12 mouse cellular contexts compared by ENCODE assay signal in genomic region chr16:92880356-92881043, GRCm38 (mm10).
"Had no signal": no experiment of that assay in that cellular context is flagged by ENCODE, and none has a peak within 500 bp of the region (broad histone marks: within the 10 kb centered on the region; RNA-seq: fewer than 3 reads in every experiment).

No protein-coding gene starts in this region.

- DNase-seq: kidney, adult 11 months; kidney, adult 9 months; kidney, postnatal 14 days; layer of hippocampus, adult 9-11 months; liver, embryonic 13.5 days; lung, adult 2 months; lung, postnatal 14 days; lung, postnatal 4 days; midbrain, embryonic 14.5 days; retina, postnatal 1 day; thymus, adult 18-20 months; thymus, postnatal 36 days had no signal
